Mouse (Mus musculus) frontal cortex, postnatal 36 days (tissue): ENCODE data around the gene Dmbx1.
A peak's percentile ranks its signal among the peaks of the same experiment; 100 is the strongest.

Experiments used
- DNase-seq, 2 experiments: peaks; one replicate each; pipeline ENCODE4 v3.0.0; 2022; ENCODE audit warnings: low spot score in 2 of 2

The Dmbx1 gene

DNA sequence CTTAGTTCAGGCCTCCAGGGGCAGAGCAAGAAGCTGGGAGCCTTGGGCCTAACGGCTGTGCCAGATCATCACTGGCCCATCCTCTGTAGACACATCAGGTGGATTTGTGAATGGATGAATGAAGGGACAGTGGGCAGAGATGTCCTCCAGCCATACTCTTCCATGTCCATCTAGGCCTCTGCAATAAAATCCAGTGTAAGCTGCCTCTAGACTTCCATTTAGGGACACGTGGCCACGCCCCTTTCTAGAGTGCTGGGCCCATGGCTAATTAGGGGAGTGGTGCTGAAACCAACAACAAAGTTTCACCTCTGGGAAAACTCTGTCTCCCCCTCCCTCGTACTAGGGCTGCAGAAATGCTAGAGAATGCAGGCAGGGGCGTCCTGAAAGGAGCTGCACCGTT, 49.7 kb downstream of the Dmbx1 start:
- DNase-seq = no peak

DNA sequence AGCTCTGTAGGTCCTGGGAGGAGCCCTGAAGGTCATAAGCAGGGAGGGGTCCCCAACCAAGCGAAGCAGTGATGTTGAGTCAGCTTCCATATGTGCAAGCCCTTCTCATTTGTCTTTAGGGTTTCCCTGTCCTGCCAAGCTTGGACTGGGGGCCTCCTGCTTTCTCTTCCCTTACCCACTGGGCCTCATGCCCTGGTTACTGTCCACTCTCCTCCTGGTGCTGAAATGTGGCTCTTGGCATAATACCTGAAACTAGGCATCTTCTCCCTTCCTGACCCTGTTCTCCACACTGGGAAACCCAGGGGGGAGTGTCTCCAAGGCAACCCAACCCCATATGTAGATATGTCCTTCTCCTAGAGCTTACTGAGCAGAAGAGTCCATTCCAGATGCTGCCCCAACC, 52.9 kb downstream of the Dmbx1 start:
- no peak for DNase-seq

DNA sequence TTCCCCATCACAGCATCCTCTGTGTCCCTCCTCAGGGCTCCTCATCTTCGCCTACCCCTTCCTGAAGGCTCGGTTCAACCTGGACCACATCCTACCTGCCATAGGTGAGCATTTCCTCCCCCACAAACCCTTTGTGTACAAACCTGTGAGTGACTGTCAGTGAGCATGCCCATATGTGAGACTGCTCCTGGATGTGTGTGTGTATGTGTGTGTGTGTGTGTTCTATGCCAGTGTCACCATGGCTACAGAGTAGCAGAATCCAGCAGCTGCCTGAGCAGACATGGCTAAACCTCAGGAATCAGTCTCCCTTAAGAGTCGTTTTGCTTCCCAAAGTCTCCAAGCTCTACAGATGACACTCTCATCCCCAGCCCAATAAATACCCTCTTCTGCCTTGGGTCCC, 53.9 kb downstream of the Dmbx1 start:
- DNase-seq = peak in 1 of 2 experiments; percentile 31

DNA sequence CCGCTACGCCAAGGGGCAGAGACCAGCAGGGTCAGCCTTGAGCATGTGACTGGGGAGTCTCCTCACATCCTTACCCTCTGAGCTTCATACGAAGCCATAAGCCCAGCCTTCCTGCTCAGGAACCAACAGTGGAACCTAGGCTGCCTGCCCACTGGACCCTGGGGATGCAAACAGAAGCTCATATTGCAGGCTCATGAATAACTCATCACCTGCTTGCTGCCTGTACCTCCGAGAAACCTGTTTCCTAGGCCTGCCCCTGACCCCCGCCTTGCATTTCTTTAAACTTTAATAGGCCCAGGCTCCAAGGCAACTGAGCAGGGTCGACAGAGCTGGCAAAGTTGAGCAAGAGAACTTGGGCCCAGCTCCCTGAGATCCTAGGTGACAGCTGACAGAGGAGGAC, 55.7 kb downstream of the Dmbx1 start, which contains the start of gene Kncn:
Gene Kncn, plus strand, starts transcription at position 379 of the 400 bp plus-strand sequence.
- no peak for DNase-seq

DNA sequence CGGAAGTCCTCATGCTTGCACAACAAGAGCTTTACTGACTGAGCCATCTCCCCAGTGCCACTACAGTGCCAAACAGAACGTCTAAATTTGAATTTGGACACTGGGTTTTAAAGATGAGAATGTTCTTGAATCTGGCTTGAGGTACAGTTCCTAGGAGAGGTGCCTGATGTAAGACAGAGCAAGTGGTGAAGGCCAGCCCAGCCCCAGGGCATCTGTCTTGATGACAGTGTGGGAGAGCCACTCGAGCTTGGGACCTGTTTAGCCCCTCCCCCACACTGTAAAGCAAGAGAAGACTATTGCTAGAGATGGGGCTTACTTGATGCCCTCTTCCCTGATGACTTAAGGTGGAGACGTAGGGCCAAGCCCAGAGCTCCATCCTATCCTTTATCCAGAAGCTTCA, 57.5 kb downstream of the Dmbx1 start:
- no peak for DNase-seq

DNA sequence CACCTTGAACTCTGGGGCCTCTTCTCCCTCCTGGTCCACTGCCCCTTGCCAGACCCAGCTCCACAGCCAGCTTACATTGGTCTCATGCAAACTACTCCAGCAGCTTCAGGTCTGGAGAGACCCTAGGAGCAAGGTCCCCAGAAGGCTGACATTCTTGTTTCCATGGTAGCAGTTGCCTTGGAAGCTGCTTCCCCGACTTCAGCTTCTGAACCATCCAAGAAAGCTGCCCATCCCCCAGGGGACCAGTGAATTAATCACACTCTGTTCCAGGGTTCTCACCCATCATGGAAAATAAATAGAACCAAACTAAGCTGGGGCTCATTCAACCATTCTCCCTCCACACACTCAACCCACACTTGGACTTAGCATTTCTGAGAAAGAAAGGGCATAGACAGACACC, 58.5 kb downstream of the Dmbx1 start:
- no peak for DNase-seq

DNA sequence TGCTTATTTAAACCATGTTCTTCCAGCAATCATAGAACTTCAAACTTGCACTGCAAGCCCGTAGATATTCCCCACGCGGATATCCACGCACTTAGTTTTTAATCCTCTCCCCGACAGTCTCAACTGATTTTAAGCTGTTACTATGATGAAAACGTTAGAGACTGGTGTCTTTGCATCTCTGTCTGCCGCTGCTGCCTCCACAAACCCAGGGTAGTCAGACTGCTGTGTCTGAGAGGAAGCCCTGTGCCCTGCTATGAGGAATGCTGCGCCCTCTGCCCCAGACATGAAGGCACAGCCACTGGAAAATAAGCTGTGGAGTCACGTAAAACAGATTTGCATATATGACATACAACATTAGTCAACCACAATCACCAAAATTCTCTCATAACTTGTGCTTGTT, 60.9 kb downstream of the Dmbx1 start:
- DNase-seq = no peak

DNA sequence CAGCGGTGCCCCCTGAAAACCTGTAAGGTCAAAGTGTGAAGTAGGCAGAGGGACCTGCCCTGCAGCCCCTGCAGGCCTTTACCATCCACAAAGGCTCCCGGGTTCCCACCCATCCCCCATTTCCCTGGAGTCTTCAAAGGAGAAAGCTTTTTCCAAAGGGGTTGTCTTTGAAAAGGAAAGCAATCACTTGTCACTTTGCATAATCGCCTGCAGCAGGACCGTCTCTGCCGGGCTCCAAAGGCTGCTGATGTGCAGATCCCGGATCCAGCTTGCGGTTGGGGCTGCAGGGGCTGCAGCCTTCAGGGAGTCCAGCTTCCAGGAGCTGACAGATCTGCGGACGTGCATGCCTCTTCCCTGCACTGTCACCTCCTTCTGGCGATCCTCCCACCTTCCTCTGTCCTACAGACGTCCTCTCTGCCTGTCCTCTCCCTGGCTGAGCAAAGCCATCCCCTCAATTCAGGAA, 61.5 kb downstream of the Dmbx1 start:
- DNase-seq = no peak

DNA sequence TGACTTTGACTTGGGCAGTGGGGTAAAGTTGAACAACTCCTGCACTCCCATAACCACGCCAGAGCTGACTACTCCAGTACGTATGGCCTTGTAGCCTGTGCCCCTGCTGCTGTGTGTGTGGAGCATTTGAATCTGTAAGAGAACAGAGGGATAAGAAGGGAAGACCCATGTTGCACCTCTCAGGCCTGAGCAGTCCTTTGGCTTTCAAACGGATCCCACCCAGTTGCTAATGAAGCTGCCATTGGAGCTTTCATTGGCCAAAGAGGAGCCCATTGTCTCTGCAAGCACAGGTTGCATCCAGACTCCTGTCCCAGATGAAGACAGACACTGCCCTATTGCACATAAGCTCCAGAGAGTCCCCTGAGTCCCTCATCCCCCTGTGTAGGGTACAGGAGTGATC, 66.5 kb downstream of the Dmbx1 start:
- no peak for DNase-seq

DNA sequence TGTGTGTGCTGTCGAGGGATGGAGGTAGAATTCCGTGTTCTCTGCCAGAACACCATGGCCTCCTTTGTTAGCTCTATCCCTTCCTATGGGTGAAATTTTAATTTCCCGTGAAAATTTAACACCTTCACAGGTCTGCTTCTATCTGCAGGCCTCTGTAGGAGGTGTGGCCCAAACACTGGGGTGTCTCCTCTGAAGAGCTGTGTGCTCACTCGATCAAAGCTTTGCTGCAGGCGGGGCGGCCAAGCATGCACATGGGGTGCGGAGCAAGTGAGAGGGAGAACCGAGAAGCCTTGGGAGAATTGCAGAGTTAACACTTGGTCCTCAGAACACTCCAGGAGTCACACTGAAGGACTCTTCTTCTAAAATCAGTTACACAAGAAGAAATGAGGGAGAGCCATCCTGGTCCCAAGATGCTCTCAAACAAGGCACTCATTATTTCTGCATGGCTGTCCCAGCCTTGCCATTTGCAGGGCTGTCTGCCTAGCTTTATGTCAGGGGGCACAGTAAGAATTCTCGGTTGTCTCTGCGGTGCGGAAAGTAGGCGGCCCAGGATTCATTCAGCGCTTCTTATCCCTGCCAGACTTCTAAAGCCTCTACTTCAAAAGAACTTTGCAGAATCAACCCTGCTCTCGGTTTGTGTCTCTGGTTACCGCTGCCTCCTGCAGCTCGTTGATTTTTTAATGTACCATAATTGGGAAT, 70.1 kb downstream of the Dmbx1 start:
- no peak for DNase-seq
